Mouse (Mus musculus): ENCODE results near the gene Racgap1.
A peak's percentile ranks its signal among the peaks of the same experiment; 100 is the strongest.

Racgap1 gene

DNA sequence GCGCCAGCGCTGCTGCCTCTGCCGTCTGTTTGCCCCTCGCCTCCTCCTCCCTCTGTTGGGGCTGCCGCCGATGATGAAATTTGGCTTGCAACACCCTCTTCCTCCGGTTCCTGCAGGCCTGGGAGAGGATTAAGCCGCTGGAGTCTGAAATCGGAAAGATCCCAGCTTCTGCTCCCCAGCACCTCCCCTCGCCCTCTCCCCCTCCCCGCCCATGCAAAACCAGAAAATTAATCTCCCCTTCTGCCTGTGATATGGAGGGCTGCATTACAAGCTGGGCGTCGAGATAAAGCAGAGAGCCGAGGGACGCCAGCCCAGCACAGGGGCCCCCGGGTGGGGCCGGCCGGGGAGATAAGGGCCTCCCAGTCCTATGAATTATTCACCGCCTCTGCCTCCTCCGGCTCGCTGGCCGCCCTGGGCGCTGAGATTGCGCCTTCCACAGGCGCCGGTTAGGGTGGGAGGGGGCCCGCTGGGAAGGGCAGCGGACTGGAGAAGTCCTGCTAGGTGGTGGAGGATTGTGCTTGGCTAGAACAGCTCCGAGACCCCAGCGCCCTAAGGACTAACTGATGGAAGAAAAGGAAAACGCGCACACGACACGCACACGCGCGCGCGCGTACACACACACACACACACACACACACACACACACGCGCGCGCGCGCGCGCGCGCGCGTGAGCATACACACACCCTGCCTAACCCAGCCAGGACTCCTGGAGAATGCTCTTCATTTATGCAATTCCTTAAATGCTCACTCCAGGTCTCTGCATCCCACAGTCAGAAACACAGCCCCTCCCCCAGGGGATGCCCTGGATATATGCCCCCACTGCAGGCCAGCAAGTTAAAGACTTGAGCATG, 13.4 kb upstream of the Racgap1 start:
- peak; percentile 69 for DNase-seq

DNA sequence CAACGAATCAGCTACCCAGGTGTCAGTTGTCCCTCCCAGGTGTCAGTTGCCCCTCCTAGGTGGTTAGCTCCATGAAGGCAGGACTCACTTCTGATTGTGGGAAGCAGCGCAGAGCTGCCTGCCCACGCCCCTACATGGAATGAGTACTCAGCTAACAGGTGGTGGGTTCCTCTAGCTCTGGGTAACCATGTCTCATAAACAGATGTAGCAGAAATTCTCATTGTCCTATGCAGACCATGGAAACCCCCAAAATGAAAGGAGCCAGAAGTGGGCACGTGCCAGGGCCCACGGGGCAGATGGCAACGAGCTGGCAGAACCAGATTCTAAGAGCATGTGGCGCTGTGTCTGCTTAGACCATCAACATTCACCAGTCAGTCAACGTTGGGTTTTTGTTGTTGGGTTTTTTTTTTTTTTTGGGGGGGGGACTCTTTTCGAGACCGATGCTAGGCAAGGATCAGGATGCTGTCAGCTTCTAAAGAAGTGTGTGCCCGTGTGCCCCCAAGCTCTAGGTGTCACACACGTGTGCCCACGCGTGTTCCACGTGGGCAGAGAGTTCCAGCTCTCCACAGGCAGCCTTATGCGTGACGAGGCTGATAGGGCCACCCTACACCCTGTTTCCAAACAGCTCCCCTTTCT, 12.6 kb upstream of the Racgap1 start:
- peak; percentile 53 for DNase-seq

DNA sequence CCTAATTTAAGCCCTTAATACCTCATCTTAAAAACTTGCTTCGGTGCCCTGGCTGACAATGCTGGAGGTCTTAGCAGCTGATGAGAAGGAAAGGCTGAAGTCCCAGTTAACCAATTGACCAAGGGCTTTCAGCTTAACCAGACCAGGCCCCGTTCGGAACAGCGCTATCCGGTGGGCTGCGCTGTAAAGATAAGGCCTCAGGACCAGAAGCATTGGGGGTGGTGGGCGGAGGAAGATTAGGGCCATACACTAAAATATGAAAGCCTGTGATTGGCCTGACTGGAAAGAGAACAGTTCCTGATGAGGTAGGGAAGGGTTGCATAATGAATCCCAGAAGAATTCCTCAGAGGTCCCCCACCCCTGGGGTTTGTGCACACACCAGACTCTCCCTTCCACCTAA, 10.9 kb upstream of the Racgap1 start:
- DNase-seq: no peak

DNA sequence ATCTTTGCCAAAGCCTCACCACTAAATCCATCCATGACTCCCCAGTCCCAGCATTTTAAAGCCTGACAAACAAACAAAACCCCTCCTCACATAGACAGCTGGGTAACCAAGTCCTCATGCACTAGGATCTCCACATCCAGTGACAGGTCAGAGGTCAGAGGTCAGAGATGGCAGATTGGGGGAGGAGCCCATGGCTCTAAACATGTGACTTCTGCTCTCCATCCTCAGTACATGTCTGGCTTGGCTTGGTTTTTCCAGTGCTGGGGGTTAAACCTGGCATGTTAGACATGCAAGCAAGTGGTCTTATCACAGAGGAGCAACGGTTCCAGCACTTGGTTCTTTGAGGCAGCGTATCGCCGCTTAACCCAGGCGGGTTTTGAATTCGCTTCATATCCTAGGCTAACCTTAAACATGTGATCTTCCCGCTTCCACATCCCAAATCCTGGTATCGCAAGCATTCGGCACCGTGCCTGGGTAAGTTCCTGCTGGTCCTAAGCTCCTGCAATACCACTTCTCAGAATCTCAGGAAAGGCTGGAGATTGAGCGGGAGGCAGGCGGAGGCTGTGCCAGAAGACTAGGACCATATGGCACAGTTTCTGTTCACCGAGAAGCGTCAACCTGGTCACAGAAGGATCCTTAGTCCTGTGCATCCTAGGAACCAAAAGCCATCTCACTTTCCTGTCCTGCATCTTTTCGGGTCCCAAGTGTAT, 9.8 kb upstream of the Racgap1 start:
- no peak for DNase-seq

DNA sequence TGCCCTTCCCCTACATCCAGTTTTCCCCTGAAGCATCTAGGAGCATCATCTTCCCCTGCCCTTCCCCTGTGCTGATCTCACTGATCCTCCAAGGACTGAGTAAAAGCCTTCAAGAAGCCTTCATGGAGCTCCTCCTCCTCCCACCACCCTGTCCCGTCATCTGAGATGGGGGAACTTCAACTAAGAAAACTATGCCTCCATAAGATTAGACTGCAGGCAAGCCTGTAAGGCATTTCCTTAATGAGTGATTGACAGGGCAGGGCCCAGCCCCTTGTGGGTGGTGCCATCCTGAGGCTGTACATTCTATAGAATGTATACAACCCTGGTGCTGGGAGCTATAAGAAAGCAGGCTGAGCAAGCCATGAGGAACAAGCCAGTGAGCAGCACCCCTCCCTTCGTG, 7.0 kb upstream of the Racgap1 start:
- no peak for DNase-seq

DNA sequence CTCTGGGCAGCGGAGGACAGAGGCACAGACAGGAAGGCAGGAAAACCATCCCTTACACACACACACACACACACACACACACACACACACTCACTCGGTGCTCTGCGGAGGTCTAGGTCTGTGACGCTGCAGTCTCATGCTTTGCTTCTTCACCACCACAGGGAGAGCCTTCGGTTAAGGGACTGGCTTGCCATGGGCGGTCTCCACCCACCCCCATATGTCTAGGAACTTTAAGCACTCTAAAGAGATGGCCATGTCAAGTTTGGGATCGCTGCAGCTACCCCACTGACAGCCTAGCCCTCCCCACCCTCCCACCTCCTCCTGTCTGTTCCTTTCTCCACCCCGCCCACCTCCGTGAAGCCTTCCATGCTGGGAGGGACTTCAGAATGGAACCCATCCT, 4.5 kb upstream of the Racgap1 start:
- DNase-seq: no peak

DNA sequence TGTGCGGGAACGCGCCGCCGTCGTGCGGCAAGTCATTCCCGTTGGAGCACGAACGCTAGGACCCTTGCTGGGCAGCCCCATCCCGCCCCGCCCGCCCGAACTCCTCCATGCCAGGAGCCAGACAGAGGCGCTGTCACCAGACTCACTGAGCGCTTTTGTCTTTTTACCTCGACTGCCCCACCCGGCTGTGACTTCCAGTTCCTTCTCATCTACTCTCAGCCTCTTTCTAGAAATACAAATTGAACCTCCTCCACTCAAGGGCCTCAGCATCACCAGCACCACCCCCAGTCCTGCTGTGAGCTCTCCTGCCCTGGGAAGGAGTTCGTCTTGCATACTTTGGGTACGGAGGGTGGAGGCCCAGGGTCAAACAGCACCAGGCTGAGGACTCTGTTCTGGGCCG, 2.4 kb upstream of the Racgap1 start:
- DNase-seq: no peak

DNA sequence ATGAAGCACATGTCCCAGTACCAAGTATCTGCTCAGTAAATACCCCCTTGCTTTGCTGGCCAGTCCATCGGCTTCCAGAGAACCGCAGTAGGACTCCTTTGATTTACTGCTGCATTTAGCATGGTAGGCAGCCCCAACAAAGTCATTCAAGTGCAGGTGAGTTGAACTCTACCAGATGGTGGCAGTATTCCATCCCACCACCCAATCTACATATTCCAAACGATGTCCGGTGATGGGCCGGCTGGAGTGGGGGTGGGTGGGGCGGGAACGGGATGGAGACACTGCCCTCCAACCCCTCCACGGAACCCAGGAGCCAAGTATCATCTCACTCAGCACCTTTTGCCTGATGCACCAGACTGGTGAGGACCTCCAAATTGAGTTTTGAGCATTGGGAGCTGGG, 1.8 kb upstream of the Racgap1 start:
- DNase-seq: no peak

DNA sequence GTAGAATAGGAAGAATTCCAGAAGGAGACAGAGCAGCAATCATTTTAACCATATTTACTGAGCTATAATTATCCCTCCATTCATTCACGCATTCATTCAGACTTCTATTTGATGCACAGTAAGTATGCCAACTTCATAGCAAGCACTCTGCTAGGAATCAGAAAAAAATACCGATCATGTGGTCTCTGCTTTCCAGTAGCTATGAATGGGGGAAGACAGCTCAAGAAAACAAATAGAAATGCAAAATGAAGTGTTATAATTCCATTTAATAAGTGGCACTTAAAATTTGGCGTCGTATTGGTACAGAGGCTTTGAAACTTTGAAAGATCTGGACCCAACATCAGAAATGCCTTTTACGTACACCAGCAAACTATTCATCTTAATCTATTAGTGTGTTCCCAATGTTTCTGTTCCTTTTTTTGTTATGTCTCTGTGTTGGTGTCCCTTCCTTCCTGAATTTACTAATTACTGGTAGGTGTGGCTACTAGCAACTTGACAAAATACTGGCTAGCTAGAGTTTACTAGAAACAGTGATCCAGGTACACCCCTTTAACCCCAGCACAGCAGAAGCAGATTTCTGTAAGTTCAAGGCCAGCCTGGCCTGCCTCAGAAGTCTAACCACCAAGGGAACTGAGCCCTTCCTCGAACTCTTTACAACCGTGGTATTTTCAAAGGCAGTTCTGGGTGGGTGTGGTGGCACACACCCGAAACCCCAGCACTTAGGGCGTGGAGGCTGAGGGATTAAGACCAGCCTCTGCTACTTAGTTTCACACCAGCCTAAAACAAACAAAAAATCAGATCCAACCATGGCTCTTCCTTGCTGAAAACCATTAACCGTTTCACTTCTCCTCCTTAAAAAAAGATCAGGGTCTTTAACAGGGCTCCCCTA, 772 bp upstream of the Racgap1 start:
- no peak for DNase-seq

DNA sequence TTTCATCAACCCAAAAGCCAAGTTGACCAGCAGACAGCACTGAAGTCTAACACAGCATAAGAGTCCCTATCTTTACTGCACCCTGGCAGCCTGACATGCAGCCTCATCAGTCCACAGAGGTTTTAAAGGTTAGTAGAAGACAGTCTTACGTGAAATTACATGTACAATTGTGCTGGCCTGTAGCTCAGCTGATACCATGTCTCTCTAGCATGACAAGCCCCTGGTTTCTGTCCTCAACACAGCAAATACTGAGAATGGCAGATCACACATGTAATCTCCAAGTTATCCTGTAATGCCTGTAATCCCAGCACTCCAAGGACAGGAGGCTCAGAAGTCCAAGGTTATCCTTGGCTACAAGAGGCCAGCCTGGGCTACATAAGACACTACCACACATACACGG, 1.2 kb downstream of the Racgap1 start:
- no peak for DNase-seq

DNA sequence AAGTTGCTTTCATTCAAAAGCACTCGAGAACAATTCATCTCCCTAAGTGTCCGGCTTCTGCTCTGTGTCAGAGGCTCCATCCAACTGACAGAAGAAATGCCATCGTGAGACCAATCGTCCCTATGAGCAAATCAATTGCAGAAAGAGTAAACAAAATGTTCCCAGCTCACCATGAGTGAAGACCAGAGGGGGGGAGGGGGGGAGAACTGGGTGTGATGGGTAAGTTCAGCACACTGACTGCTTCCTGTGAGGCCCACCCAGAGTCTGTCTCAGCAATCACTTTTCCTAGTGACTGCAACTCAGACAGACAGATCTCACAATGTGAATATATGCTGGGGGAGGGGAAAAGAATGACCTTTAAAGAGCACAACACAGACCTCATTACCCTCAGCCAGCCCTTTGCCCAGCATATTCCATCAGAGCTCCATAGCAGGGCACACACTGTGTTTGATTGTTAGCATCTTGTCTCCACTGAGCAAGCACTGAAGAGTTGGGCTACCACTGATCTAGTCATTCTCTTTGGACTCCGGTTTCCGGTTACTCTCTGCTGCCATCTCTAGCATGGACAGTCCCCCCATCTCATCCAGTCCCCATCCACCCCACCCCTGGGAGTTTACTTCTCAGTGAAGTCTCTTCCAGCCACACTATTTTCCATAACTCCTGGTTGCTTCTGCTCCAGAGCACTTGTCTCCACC, 2.2 kb downstream of the Racgap1 start:
- DNase-seq: no peak

DNA sequence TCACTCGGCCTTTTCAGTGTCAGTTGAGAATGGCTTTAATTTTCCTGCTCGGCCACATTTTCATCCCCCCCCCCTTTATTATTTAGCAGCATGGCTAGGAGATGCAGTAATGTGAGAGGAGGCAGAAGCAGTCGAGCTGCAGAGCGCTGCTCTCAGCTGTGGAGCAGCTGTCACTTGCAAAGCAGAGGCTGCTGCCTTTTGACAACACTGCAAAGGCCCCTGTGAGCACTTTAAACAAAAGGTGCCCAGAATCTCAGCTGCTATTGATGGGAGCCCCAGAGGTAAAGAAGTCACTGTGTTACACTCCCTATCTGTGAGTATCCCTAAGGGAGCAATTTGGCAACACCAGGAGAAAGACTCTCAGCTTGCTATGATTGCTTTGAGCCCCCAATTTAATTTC, 3.1 kb downstream of the Racgap1 start:
- no peak for DNase-seq

DNA sequence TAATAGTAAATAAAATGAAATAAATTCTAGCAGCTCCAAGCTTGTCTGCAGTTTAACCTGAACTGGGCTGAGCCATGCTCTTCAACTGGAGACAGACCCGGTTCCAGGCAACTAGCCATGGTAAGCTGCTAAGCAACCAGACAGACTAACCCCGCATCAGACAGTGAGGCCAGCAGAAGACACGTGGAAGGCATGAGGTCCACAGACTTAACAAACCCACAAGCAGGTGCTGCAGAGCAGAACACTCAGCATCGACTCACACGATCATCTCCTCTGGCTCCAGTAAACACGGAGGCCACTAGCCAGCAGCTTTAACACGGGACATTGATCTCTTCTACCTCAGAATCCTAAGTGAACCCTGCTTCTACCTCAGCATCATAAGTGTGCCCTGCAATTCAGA, 6.7 kb downstream of the Racgap1 start:
- DNase-seq: no peak

DNA sequence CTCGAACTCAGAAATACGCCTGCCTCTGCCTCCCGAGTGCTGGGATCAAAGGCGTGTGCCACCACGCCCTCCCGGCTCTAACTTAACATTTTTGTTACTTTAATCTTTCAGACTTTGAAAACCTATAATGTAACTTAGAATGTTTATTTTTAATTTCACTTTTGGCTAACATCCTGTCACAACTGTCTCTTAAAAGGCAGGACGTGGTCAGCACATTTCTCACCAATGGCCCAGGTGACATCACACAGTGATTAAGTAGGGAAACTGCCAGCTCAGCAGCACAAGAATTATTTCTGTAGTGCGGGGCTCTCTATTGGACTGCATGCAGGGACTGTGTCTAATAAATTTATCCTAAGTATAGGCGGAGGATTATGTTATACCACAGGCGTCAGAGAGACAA, 7.6 kb downstream of the Racgap1 start:
- DNase-seq: no peak

DNA sequence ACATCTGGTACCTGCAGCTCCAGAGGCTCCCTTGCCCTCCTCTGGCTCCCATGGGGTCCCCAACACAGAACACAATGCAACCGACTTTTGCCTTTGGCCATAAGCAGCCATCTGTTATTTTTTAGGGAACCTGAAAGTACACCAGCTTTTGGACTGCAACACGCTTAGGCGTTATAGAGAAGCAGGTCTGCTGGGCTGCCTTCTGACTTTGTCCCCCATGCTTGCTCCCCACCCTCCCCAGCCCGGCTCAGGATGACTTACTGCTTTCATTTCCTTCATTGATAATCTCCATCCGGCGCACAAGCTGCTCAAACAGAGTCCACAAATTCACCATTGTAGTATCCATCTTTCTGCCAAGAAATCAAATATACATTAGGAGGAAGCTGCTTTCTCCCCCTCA, 8.8 kb downstream of the Racgap1 start:
- DNase-seq: no peak

DNA sequence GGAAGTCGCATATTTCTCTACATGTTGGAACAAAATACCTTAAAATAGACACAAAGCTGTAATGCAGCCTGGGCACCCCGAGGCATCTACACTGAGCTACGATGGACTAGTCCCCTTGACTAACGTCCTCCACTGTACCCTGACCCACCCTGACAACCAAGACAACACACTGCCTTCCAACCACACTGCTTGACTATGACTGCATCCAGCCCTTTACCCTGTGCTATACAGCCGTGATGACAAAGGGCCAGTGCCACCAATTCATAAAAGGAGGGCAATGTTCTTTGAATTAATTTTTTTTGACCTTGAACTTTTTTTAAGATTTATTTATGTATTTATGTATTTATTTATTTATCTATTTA, 13.4 kb downstream of the Racgap1 start:
- no peak for DNase-seq

DNA sequence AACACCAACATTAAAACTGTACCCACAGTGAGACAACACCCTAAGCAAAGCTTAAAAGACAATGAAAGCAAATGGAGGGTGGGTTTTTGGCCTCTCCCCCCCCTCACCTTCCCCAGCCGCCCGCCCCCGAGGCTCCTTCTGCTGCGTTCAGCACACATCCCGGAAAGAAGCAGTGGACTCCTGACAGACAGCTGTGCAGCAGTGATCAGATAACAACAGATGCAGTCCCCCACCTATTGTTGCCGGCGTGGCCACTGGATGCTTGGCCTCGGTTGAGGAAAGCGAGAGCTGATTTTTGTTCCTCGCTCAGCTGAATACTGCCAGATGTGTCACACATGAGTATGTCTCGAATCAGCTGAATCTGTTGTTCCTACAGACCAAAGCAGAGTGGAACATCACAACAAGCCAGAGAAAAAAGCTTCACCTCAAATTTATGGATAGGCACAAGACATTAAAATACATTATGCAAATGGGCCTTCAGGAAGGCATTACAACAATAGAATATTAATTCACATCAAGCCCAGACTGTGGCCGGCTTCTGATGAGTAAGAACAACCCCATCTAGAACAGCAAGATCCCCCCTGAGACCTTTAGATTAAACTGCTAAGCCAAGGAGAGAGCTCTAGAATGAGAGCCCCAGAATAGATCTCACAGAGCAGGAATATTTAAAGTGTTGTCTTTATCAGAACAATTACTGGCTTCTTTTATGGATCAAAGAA, 13.9 kb downstream of the Racgap1 start:
- no peak for DNase-seq

DNA sequence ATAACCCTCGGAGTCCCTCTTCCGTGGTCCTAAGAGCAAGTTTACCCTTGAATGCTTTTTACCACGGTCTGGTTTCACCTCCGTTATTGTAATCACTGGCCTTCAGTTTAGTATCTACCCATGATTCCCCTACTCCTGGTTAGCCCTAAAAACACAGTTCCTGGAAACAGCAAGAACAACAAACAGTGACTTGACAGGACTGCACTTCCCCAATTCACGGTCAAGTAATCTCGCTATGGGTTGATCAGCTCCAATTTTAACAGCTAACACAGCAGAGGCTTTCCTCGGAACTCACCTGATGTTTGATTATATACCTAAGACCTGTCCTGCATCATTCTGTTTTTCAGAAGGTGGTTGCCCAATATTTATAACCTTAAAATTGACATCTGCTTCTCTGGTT, 16.8 kb downstream of the Racgap1 start:
- DNase-seq: no peak

DNA sequence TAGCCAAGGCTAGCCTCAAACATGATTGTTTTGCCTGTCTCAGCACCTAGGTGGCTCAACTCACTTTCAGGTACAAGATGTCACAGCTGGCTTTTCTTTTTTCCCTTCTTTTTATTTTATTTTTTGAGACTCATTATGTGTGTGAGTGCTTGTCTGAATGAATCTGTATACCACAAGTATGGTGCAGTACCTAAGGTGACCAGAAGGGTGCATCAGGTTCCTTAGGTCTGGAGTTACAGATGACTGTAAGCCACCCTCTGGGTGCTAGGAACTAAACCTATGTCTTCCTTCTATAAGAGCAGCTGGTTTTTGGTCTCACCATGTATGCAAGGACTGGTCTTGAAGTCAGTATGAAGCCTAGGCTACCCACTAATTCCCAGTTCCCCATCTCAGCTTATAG, 19.8 kb downstream of the Racgap1 start:
- no peak for DNase-seq

DNA sequence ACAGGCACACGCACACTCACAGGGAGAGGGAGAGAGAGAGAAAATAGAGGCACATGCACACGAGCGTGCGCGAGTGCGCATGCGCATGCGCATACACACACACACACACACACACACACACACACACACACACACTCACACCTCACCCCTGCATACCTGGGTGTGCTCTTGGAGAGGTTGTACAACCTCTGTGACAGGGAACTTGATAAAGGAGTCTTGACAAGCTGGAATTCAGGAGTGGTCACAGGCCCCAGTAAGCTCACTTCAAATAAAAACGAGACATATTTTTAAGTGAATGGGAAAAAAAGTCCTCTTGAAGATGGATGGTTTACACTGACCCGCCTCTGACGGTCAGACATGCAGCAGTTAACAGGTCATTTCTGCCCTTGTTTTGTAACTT, 29.4 kb downstream of the Racgap1 start:
- DNase-seq: no peak

DNA sequence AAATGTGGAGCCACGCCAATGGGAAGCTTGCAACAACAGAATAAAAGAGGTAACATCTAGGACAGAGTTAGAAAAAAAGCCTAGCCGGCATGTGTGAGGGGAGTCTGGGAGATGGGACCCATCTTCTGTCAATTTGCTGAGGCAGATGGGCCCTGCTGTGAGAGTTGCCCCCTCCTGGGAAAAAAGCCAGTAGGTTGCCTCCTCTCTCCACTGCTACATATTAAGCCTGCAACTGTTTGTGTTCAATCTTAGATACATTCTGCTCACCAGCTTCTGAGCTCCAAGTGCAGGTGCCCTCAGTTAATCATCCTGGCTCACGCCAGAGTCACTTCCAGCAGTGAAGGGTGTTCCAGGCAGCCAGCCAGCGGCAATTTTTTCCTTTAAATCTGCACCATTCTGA, 31.6 kb downstream of the Racgap1 start:
- DNase-seq: no peak

DNA sequence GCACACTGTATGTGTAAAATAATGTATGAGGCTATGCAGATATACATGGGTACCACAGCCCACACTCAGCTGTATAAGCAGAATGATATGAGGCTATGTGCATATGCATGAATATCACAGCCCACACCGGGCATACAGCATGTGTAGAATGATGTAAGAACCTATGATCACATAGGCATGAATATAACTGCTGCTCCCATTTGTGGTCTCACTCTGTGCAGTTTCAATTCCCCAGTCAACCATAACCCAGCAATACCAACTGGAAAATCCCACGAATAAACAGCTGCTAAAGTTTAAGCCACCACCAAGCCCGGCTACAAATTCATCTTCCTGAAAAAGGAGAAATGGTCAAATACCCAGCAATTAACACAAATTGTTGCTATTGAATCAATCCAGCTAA, 32.9 kb downstream of the Racgap1 start:
- no peak for DNase-seq

Measured in right cerebral cortex, postnatal 25 days (tissue).